Mouse (Mus musculus) heart, embryonic 13.5 days (tissue): ENCODE data around the gene Slc25a11. TPM values are rescaled to one million over a fixed set of nuclear protein-coding genes. Genes with fewer than 3 reads are reported as not detected.

Experiments
- ATAC-seq: fragments of 200-750 bp; cut with Nextera tagmentation; 2 replicates; pipeline ENCODE4 v1.8.0; 2017; ENCODE audit warnings: moderate TSS enrichment; ENCODE audit not compliant: insufficient number of reproducible peaks, low FRiP score, low TSS enrichment; ENCODE audit errors: extremely low read depth
- H3K27ac ChIP-seq: fragments of 300-500 bp; sonication (generic); replicated peaks from 2 replicates; pipeline ENCODE4 v1.5.1; 2015; ENCODE audit warnings: moderate library complexity, mild to moderate bottlenecking, inconsistent platforms
- H3K27me3 ChIP-seq: fragments of 300-500 bp; sonication (generic); replicated peaks from 2 replicates; pipeline ENCODE4 v1.6.1; 2015; ENCODE audit warnings: mild to moderate bottlenecking, inconsistent platforms
- H3K36me3 ChIP-seq: fragments of 300-500 bp; sonication (generic); 2 replicates; pipeline ENCODE4 v1.6.1; 2015; ENCODE audit warnings: mild to moderate bottlenecking, inconsistent platforms
- H3K4me1 ChIP-seq: fragments of 300-500 bp; sonication (generic); 2 replicates; pipeline ENCODE4 v1.6.1; 2015; ENCODE audit warnings: inconsistent platforms
- H3K4me2 ChIP-seq: fragments of 300-500 bp; sonication (generic); 2 replicates; pipeline ENCODE4 v1.6.1; 2015; ENCODE audit warnings: inconsistent platforms, mild to moderate bottlenecking, moderate library complexity
- H3K4me3 ChIP-seq: fragments of 300-500 bp; sonication (generic); 2 replicates; pipeline ENCODE4 v1.5.1; 2015; ENCODE audit warnings: moderate library complexity, mild to moderate bottlenecking, inconsistent platforms
- H3K9ac ChIP-seq: fragments of 300-500 bp; sonication (generic); 2 replicates; pipeline ENCODE4 v1.6.1; 2015; ENCODE audit warnings: inconsistent platforms, mild to moderate bottlenecking, moderate library complexity
- H3K9me3 ChIP-seq: fragments of 300-500 bp; sonication (generic); 2 replicates; pipeline ENCODE4 v1.6.1; 2016; ENCODE audit warnings: inconsistent platforms
- WGBS: fragments of 180-500 bp; shearing (Covaris S2); methylation state at CpG from one replicate; pipeline ENCODE4 v1.1.7; 2015; ENCODE audit warnings: mixed read lengths; 5-methylcytosine and 5-hydroxymethylcytosine counted together
- polyA plus RNA-seq: library from polyadenylated mRNA; unstranded; fragments of >200 nt; fragmentation: Nextera tagmentation; extraction: Ambion mirVana; gene quantifications from 2 replicates; pipeline ENCODE4 v1.2.1, GENCODE M21; 2015

Gene Slc25a11
- polyA plus RNA-seq, 1 experiment from 2014 or later, result 234 TPM

DNA sequence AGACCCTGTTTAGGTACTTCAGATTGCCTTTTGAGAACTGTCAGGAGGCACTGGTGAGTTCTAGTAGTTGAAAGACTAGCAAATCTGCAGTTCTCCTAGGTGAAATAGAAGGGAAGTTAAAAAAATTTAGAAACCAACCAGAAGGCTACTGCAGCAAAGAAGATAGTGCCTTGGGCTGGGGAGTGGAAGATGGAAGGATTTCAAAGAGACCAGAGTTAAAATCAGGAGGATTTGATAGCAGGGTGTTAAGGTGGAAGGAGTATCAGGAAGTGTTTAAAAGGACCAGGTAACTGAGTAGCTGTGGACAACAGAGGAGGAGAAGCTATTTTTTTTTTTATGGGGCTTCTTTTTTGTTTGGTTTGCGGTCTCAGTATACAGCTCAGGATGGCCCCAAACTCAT, 9.5 kb downstream of the Slc25a11 start:
- ATAC-seq, result no peak
- Histone ChIP-seq H3K4me2 (no peak overlapping the region), H3K4me3 (no peak overlapping the region), H3K4me1 (peaks cover 19% of the 10 kb centered on the region), H3K9me3 (no peaks in the 10 kb centered on the region), H3K9ac (no peak overlapping the region), H3K27me3 (no peaks in the 10 kb centered on the region), H3K27ac (peak overlapping the region; percentile 77; the same call in 1 of the 2 replicates), H3K36me3 (peaks cover 2% of the 10 kb centered on the region)
- WGBS, result 96% methylated on average over 1 of the region's 1 CpGs

DNA sequence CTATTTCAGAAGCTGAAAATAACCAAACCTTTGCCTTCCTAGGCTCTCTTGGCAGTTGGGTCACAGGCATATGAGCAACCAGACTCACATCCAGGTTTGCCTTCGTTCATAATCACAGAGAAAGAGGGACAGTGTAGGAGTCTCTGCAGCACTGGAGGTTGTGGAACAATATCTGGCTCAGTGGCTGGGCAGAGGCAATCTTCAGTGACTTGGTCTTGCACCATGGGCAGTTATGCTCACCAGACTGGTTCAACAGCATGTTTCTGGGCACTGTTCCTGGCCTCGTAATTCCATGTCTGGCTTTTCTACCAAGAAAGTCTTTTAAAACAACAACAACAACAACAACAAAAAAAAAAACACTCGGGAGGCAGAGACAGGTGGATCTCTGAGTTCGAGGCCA, 11.7 kb downstream of the Slc25a11 start:
- Histone ChIP-seq H3K36me3 (no peaks in the 10 kb centered on the region), H3K4me1 (peaks cover 19% of the 10 kb centered on the region), H3K4me3 (no peak overlapping the region), H3K27ac (no peak overlapping the region), H3K27me3 (no peaks in the 10 kb centered on the region), H3K9ac (no peak overlapping the region), H3K4me2 (no peak overlapping the region), H3K9me3 (no peaks in the 10 kb centered on the region)
- ATAC-seq, result no peak
- WGBS, result 74% methylated on average over 4 of the region's 4 CpGs

DNA sequence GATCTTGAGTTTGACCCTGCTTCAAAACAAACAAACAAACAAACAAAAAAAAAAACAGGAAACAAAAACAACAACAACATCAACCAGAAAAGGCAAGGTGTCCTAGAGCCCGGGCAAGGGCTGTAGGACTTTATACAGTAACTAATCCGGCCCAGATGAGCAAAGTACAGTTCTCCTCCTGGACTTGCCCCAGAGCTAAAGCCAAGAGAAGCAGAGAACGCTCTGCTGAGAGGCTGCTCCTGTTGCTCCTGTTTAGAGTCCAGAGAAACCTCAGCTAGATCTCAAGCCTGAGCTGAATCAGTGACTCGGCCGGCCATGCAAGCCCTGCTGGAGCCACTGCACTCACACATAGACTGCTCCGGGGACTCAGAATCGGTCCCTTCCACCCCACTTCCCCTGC, 17.1 kb downstream of the Slc25a11 start:
- 55% methylated on average over 7 of the region's 7 CpGs for WGBS
- H3K9me3 ChIP-seq, result no peaks in the 10 kb centered on the region
- H3K36me3 ChIP-seq, result no peaks in the 10 kb centered on the region
- no peaks in the 10 kb centered on the region for H3K4me1 ChIP-seq
- no peak for ATAC-seq
- no peak overlapping the region for H3K4me3 ChIP-seq
- no peak overlapping the region for H3K9ac ChIP-seq
- no peak overlapping the region for H3K27ac ChIP-seq
- H3K27me3 ChIP-seq, result no peaks in the 10 kb centered on the region
- H3K4me2 ChIP-seq, result no peak overlapping the region

DNA sequence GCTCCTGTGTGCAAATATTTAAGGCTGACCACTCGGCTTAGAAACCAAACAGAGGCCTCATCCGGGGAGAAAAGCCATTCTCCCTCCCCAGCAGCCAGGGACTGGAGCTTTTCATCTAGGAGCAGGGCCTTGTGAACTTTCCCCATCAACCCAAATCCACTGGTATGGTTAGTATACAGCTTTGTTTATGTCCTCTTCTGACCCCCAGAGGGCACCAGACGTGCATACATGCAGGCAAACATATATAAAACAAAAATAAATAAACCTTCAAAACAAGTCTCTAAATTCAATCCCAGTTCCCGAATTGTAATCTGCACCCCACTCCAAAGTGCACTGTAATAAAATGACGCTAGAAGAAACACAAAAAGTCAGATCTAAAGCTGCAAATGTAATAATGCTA, 17.7 kb downstream of the Slc25a11 start:
- no peak overlapping the region for H3K9ac ChIP-seq
- no peak overlapping the region for H3K27ac ChIP-seq
- H3K9me3 ChIP-seq, result no peaks in the 10 kb centered on the region
- H3K4me2 ChIP-seq, result no peak overlapping the region
- H3K4me3 ChIP-seq, result no peak overlapping the region
- WGBS, result 50% methylated on average over 5 of the region's 5 CpGs
- H3K4me1 ChIP-seq, result no peaks in the 10 kb centered on the region
- H3K36me3 ChIP-seq, result no peaks in the 10 kb centered on the region
- ATAC-seq, result no peak
- H3K27me3 ChIP-seq, result no peaks in the 10 kb centered on the region

DNA sequence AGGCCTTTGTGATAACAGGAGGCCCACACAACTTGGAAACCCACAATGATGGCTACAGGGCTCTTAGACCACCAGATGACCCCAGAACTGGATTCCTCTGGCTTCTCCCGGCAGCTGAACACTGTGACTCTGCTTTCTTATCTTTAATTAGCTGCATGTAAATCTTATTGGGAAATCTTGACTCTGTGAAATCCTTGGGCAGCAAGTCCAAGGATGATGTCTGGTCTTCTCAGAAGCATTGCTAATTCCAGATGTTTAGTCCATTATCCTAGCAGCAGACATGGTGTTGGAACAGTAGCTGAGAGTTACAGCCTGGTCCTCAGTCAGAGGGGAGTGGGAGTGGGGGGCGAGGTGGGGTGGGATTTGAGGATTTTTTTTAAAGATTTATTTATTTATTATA, 18.8 kb downstream of the Slc25a11 start:
- no peak for ATAC-seq

DNA sequence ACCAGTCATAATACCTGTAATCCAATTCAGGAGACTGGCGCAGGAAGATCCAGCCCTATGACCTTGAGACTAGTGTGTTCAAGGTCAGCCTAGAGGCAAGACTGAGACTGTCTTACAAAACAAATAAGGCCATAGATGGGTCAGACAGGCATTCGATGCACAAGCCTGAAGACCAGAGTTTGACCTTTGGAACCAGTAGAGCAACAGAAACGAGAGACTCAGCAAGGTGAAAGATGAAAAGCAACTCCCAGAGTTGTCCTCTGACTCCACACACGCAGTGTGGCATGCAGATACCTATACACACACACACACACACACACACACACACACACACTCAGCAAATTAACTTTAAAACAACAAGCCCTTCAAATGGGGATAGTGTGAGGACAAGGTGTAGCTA, 20.4 kb downstream of the Slc25a11 start:
- Histone ChIP-seq H3K9me3 (no peaks in the 10 kb centered on the region), H3K27ac (no peak overlapping the region), H3K4me2 (no peak overlapping the region), H3K4me1 (peaks cover 9% of the 10 kb centered on the region), H3K36me3 (no peaks in the 10 kb centered on the region), H3K4me3 (no peak overlapping the region), H3K27me3 (no peaks in the 10 kb centered on the region), H3K9ac (no peak overlapping the region)
- no peak for ATAC-seq
- 74% methylated on average over 4 of the region's 4 CpGs for WGBS

More for the DNA sequence above, 18.8 kb downstream of the Slc25a11 start:
- Histone ChIP-seq H3K9me3 (no peaks in the 10 kb centered on the region), H3K4me3 (no peak overlapping the region), H3K36me3 (no peaks in the 10 kb centered on the region), H3K27me3 (no peaks in the 10 kb centered on the region), H3K4me1 (0 out of 2 replicates have a peak, but pooled peaks cover 3% of the 10 kb centered on the region), H3K27ac (no peak overlapping the region), H3K9ac (no peak overlapping the region), H3K4me2 (no peak overlapping the region)
- WGBS, result 56% methylated on average over 2 of the region's 2 CpGs

DNA sequence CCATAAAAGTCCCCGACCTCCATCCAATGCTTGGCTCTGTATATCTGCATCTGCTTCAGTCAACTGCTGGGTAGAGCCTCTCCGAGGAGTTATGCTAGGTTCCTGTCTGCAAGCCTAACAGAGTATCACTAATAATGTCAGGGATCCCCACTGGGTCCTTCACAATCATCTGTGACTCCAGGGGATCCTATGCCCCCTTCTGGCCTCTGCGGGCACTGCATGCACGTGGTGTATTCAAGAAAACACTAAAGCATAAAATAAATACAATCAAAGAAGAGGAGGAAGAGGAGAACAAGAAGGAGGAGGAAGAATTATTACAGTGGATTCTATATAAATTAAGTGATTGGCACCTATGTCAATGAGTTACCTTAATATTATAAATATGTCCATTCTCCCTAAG, 21.8 kb downstream of the Slc25a11 start:
- Histone ChIP-seq H3K27me3 (no peaks in the 10 kb centered on the region), H3K4me3 (no peak overlapping the region), H3K4me2 (no peak overlapping the region), H3K4me1 (peaks cover 9% of the 10 kb centered on the region), H3K27ac (no peak overlapping the region), H3K9me3 (no peaks in the 10 kb centered on the region), H3K9ac (no peak overlapping the region), H3K36me3 (no peaks in the 10 kb centered on the region)
- ATAC-seq, result no peak
- WGBS, result 46% methylated on average over 4 of the region's 4 CpGs

DNA sequence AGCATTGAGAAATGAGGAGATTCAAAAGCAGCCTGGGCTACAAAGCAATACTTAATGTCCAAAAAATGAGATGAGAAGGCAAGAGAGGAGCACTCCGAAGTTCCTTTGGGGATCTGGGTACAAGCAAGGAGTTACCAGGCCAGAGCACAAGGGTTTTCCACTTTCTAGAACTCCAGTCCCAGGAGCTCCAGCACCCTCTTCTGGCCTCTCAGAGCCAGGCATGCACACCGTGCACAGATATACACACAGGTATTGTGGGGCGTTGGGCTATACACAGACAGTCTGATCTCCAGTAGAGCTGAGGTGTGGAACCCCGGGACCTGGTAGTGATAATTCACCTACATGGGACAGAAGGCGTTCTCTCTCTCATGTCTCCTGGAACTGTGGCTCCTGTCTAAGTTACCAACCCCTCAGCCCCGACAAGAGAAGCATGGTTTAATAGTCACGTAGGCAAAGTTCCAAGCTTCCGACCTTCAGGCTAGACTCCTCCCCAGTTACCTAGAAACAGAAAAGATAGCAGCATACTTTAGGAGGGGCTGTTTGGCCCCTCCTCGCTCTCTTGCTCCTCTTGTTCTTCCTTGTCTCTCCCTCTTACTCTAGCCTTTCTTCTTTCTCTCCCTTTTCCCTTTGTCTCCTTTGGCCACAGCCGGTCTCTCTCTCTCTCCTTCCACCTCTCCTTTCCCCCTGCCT, 24.1 kb downstream of the Slc25a11 start:
- 60% methylated on average over 10 of the region's 10 CpGs for WGBS
- no peak for ATAC-seq
- H3K36me3 ChIP-seq, result no peaks in the 10 kb centered on the region
- H3K4me1 ChIP-seq, result peaks cover 9% of the 10 kb centered on the region
- H3K4me3 ChIP-seq, result no peak overlapping the region
- H3K4me2 ChIP-seq, result no peak overlapping the region
- no peak overlapping the region for H3K27ac ChIP-seq
- H3K27me3 ChIP-seq, result no peaks in the 10 kb centered on the region
- H3K9me3 ChIP-seq, result no peaks in the 10 kb centered on the region
- H3K9ac ChIP-seq, result no peak overlapping the region

DNA sequence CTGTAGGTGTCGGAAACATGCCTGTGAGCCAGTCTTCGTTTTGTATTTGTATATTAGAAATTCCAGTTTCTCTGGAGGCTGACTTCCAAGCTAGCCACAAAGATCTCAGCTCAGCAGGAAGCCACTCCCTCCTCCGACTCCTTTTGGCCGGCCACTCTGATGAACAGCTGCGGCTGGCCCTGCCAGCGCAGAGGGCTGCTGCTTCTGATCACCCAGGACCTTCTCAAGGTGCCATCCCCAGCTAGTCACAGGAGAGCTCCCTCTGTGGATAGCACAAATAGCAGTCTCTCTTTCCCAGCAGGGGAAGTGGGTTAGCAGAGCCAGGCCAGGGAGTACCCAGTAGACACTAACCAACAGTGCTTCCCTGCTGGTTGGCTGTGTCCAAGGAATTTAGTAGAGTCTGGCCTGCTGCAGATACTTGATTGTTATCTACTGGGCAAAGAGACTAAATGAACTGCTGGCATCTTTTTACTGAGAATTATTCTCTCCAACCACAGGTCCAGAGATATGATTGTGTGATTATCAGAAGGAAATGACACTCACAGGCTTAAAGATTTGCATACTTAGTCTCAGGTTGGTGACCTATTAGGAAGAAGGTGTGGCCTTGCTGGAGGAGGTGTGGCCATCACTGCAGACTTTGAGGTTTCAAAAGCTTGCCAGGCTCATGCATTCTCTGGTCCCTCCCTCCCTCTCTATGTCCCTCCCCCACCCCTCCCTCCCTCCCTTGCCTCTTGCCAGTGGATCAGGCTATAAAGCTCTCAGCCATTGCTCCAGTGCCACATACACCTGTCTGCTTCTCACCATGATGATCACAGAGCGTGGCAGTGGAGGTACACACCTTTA, 25.1 kb downstream of the Slc25a11 start:
- H3K4me3 ChIP-seq, result no peak overlapping the region
- no peak for ATAC-seq
- H3K27ac ChIP-seq, result no peak overlapping the region
- 28% methylated on average over 7 of the region's 7 CpGs for WGBS
- peak overlapping the region; percentile 50; the same call in 1 of the 2 replicates for H3K9ac ChIP-seq
- peaks cover 9% of the 10 kb centered on the region for H3K4me1 ChIP-seq
- no peaks in the 10 kb centered on the region for H3K36me3 ChIP-seq
- H3K27me3 ChIP-seq, result peaks cover 4% of the 10 kb centered on the region
- no peaks in the 10 kb centered on the region for H3K9me3 ChIP-seq
- no peak overlapping the region for H3K4me2 ChIP-seq

DNA sequence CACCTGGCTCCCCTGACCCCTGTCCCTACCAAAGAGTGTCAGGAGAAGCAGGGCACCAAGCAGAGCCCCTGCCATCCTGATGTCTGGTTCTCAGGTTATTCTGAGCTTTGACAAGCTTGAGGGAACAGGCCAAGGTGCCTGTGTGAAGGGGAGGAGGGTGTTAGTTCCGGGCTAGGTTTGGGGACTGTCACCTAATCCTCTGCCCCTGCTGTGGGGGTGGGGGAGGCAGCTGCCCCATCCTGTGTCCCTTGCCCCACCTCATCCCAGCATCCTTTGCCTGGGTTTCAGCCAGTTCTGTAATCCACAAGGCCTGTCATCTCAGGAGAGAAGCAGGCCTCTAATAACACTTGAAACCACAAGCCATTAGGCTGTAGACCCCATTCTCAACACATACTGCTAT, 28.2 kb downstream of the Slc25a11 start, which contains the start of gene Chrne:
Chrne (minus strand) TSS at position 116 of the 400 bp plus-strand sequence.
- no peak within 1 kb of the TSS for H3K9ac ChIP-seq
- H3K9me3 ChIP-seq, result no peaks in the 10 kb centered on the region
- H3K27me3 ChIP-seq, result peaks cover 19% of the 10 kb centered on the region
- H3K4me1 ChIP-seq, result peaks cover 27% of the 10 kb centered on the region
- no peak for ATAC-seq
- H3K36me3 ChIP-seq, result no peaks in the 10 kb centered on the region
- no peak within 1 kb of the TSS for H3K4me2 ChIP-seq
- no peak within 1 kb of the TSS for H3K27ac ChIP-seq
- WGBS, result 19% methylated on average over 1 of the region's 1 CpGs
- H3K4me3 ChIP-seq, result no peak within 1 kb of the TSS

DNA sequence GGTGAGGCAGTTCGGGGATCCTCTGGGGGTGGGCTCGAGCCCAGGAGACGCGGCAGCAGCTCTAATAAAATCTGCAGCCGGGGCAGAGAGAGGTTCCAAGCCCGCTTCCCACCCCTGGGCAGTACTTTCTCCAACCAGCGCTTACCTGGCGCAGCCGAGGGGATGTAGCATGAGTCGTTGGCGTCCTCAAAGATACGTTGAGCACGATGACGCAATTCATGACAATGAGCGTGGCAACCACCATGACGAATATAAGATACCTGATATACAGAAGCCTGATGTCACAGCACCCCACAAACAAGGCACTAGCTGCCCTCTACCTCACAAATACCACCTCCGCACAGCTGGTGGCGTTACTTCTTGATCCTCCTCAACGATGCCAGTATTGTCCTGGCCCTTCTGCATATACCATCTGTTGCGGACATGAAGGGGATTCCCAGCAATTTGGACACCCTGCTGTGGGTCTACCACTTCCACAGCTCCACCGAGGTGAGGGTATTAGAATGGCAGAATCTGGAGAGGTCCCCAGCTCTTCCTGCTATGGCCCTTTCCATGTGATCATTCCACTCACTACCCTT, 31.7 kb downstream of the Slc25a11 start, which contains the start of gene 4930544D05Rik:
4930544D05Rik (plus strand) TSS at position 333 of the 578 bp plus-strand sequence.
- peak within 1 kb of the TSS; percentile 95 for H3K4me2 ChIP-seq
- H3K27me3 ChIP-seq, result peaks cover 19% of the 10 kb centered on the region
- peak within 1 kb of the TSS; percentile 55 for H3K4me3 ChIP-seq
- H3K4me1 ChIP-seq, result peaks cover 18% of the 10 kb centered on the region
- no peaks in the 10 kb centered on the region for H3K9me3 ChIP-seq
- WGBS, result 8% methylated on average over 21 of the region's 21 CpGs
- peak within 1 kb of the TSS; percentile 58 for H3K27ac ChIP-seq
- peak within 1 kb of the TSS; percentile 82 for H3K9ac ChIP-seq
- no peak for ATAC-seq
- peaks cover 32% of the 10 kb centered on the region for H3K36me3 ChIP-seq
